In the genomic region with DNA sequence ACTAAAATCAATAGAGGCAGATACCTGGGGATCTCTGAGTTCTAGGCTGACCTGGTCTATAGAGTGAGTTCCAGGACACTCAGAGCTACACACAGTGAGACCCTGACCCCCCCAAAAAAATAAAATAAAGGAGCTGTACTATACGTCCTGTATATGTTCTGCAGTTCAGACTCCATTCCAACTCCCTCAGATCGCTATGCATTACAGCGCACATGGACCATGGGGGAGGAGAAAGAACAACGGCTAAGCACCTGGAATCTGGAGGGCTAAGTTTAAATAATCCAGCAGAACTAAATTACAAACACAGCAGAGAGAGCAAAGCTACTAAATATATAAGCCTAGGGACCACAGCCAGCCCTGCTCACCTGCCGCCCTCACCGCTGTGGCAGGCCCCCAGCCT, we compare ENCODE assay signal across 8 mouse cellular contexts. TPM values are rescaled to one million over a fixed set of nuclear protein-coding genes. Genes with fewer than 3 reads are reported as not detected.
A peak's percentile ranks its signal among the peaks of the same experiment; 100 is the strongest.
DNase-seq lines count a peak whose midpoint lies in the region; ATAC-seq lines count a peak whose summit lies in the region.
"Had no signal": no experiment of that assay in that cellular context is flagged by ENCODE, and none has a peak within 500 bp of the region (broad histone marks: within the 10 kb centered on the region; RNA-seq: fewer than 3 reads in every experiment).

No protein-coding gene starts in this region.

- H3K9me3 ChIP-seq in heart, embryonic 16.5 days (replicated peaks; ENCODE audit: control insufficient read depth, low read length): no peaks in the 10 kb centered on the region
- no peaks in the 10 kb centered on the region for H3K9me3 ChIP-seq in lung, embryonic 15.5 days
- no peaks in the 10 kb centered on the region for H3K9me3 ChIP-seq in liver, embryonic 11.5 days (ENCODE audit: control insufficient read depth, low read length)
- H3K9me3 ChIP-seq in stomach, embryonic 14.5 days (ENCODE audit: control insufficient read depth, low read depth, low read length): no peaks in the 10 kb centered on the region

- H3K27me3 ChIP-seq in heart, embryonic 16.5 days (ENCODE audit: control insufficient read depth, insufficient read depth, low read length): no peaks in the 10 kb centered on the region
- no peaks in the 10 kb centered on the region for H3K27me3 ChIP-seq in lung, embryonic 15.5 days
- H3K27me3 ChIP-seq in liver, embryonic 11.5 days (replicated peaks; ENCODE audit: control insufficient read depth, insufficient read depth, low read length): no peaks in the 10 kb centered on the region
- H3K27me3 ChIP-seq in stomach, embryonic 14.5 days (ENCODE audit: control insufficient read depth, insufficient read depth, low read length): no peaks in the 10 kb centered on the region

- H3K4me1 ChIP-seq in heart, embryonic 16.5 days (ENCODE audit: control insufficient read depth, insufficient read depth, low read length): peaks cover 44% of the 10 kb centered on the region
- peaks cover 47% of the 10 kb centered on the region for H3K4me1 ChIP-seq in lung, embryonic 15.5 days
- H3K4me1 ChIP-seq in liver, embryonic 11.5 days (replicated peaks; ENCODE audit: control insufficient read depth, insufficient read depth, low read length): peaks cover 33% of the 10 kb centered on the region
- H3K4me1 ChIP-seq in stomach, embryonic 14.5 days (ENCODE audit: control insufficient read depth, insufficient read depth, low read length): peaks cover 20% of the 10 kb centered on the region

- no peak for DNase-seq in heart, adult 11 months
- no peak for DNase-seq in lung, postnatal 4 days
- DNase-seq in liver, embryonic 11.5 days (ENCODE audit: low spot score): no peak

- peak overlapping the region; percentile 31 for H3K4me2 ChIP-seq in heart, embryonic 16.5 days (ENCODE audit: low read depth, low read length)
- 0 out of 2 replicates have a peak overlapping the region, but pooled peaks have one; percentile 0 for H3K4me2 ChIP-seq in lung, embryonic 15.5 days
- no peak overlapping the region for H3K4me2 ChIP-seq in liver, embryonic 11.5 days
- no peak overlapping the region for H3K4me2 ChIP-seq in stomach, embryonic 14.5 days (replicated peaks; ENCODE audit: low read depth, low read length)

- H3K36me3 ChIP-seq in heart, embryonic 16.5 days (ENCODE audit: control insufficient read depth, insufficient read depth): no peaks in the 10 kb centered on the region
- H3K36me3 ChIP-seq in lung, embryonic 15.5 days: no peaks in the 10 kb centered on the region
- H3K36me3 ChIP-seq in liver, embryonic 11.5 days (ENCODE audit: control insufficient read depth, insufficient read depth, low read length): no peaks in the 10 kb centered on the region
- no peaks in the 10 kb centered on the region for H3K36me3 ChIP-seq in stomach, embryonic 14.5 days (ENCODE audit: control insufficient read depth, insufficient read depth, low read length)

- H3K4me3 ChIP-seq in heart, embryonic 16.5 days (ENCODE audit: low read length): no peak overlapping the region
- no peak overlapping the region for H3K4me3 ChIP-seq in lung, embryonic 15.5 days
- H3K4me3 ChIP-seq in liver, embryonic 11.5 days (ENCODE audit: low read depth, low read length): no peak overlapping the region
- no peak overlapping the region for H3K4me3 ChIP-seq in stomach, embryonic 14.5 days (ENCODE audit: low read depth, low read length)

- peak overlapping the region; percentile 91 for H3K27ac ChIP-seq in heart, embryonic 16.5 days (ENCODE audit: low read length)
- H3K27ac ChIP-seq in lung, embryonic 15.5 days: peak overlapping the region; percentile 81
- peak overlapping the region; percentile 39; the same call in 1 of the 2 replicates for H3K27ac ChIP-seq in liver, embryonic 11.5 days (ENCODE audit: low read depth, low read length)
- H3K27ac ChIP-seq in stomach, embryonic 14.5 days (ENCODE audit: low read length): peak overlapping the region; percentile 62; the same call in 1 of the 2 replicates
- H3K27ac ChIP-seq: liver, embryonic 14.5 days had no signal

- H3K9ac ChIP-seq in heart, embryonic 16.5 days (ENCODE audit: low read length): peak overlapping the region; percentile 31; the same call in 1 of the 2 replicates
- H3K9ac ChIP-seq in lung, embryonic 15.5 days: no peak overlapping the region
- no peak overlapping the region for H3K9ac ChIP-seq in liver, embryonic 11.5 days (ENCODE audit: low read depth, low read length)
- no peak overlapping the region for H3K9ac ChIP-seq in stomach, embryonic 14.5 days (replicated peaks; ENCODE audit: low read depth, low read length)
- H3K9ac ChIP-seq: liver, embryonic 14.5 days had no signal

- no peak for ATAC-seq in heart, embryonic 16.5 days (replicated peaks; ENCODE audit: extremely low read depth, insufficient read depth, low FRiP score)
- no peak for ATAC-seq in lung, embryonic 15.5 days (ENCODE audit: borderline replicate concordance, extremely low read depth, low FRiP score, low TSS enrichment)
- ATAC-seq in liver, embryonic 11.5 days (replicated peaks; ENCODE audit: low FRiP score): no peak
- no peak for ATAC-seq in stomach, embryonic 14.5 days (ENCODE audit: insufficient number of reproducible peaks, insufficient read depth, low FRiP score, low read depth)
- no peak for ATAC-seq in megakaryocyte, adult 5-6 weeks (ENCODE audit: poor library complexity, severe bottlenecking)

- WGBS in heart, embryonic 16.5 days: 59% methylated on average over 6 of the region's 6 CpGs
- 56% methylated on average over 6 of the region's 6 CpGs for WGBS in lung, embryonic 15.5 days
- WGBS in liver, embryonic 11.5 days: 85% methylated on average over 6 of the region's 6 CpGs
- 57% methylated on average over 6 of the region's 6 CpGs for WGBS in stomach, embryonic 14.5 days

RNA-seq across cellular contexts. Expression of a gene that starts 48.0 kb away (rescaled TPM):
- polyA plus RNA-seq in heart, embryonic 16.5 days (2015; fragmentation: Nextera tagmentation; extraction: Ambion mirVana): 33.6 and 34.8 TPM in 2 replicates
- 50.7 and 53.0 TPM in 2 replicates for polyA plus RNA-seq in lung, embryonic 15.5 days (2015; fragmentation: Nextera tagmentation; extraction: Ambion mirVana)
- polyA plus RNA-seq in liver, embryonic 11.5 days (2014; fragmentation: Nextera tagmentation; extraction: Ambion mirVana): 26.8 and 27.9 TPM in 2 replicates
- 18.3 and 18.6 TPM in 2 replicates for polyA plus RNA-seq in stomach, embryonic 14.5 days (2014; fragmentation: Nextera tagmentation; extraction: Ambion mirVana)
- 21.4 and 21.9 TPM in 2 replicates for total RNA-seq in megakaryocyte, adult 5-6 weeks (2015)
- total RNA-seq in megakaryocyte, adult 5-6 weeks (2017): 19.3 and 23.3 TPM in 2 replicates

RNA-seq across cellular contexts. Expression of a gene that starts 50.6 kb away (rescaled TPM):
- 4.6 and 5.0 TPM in 2 replicates for polyA plus RNA-seq in heart, embryonic 16.5 days (2015; fragmentation: Nextera tagmentation; extraction: Ambion mirVana)
- 4.2 and 5.6 TPM in 2 replicates for polyA plus RNA-seq in lung, embryonic 15.5 days (2015; fragmentation: Nextera tagmentation; extraction: Ambion mirVana)
- 7.5 and 8.2 TPM in 2 replicates for polyA plus RNA-seq in liver, embryonic 11.5 days (2014; fragmentation: Nextera tagmentation; extraction: Ambion mirVana)
- polyA plus RNA-seq in stomach, embryonic 14.5 days (2014; fragmentation: Nextera tagmentation; extraction: Ambion mirVana): 1.8 and 2.8 TPM in 2 replicates
- 55.6 and 67.9 TPM in 2 replicates for total RNA-seq in megakaryocyte, adult 5-6 weeks (2015)
- 69.1 and 73.5 TPM in 2 replicates for total RNA-seq in megakaryocyte, adult 5-6 weeks (2017)

RNA-seq across cellular contexts. Expression of a gene that starts 55.8 kb away (rescaled TPM):
- polyA plus RNA-seq in heart, embryonic 16.5 days (2015; fragmentation: Nextera tagmentation; extraction: Ambion mirVana): 62.1 and 66.6 TPM in 2 replicates
- 76.1 and 83.6 TPM in 2 replicates for polyA plus RNA-seq in lung, embryonic 15.5 days (2015; fragmentation: Nextera tagmentation; extraction: Ambion mirVana)
- polyA plus RNA-seq in liver, embryonic 11.5 days (2014; fragmentation: Nextera tagmentation; extraction: Ambion mirVana): 57.1 and 58.6 TPM in 2 replicates
- 67.6 and 72.1 TPM in 2 replicates for polyA plus RNA-seq in stomach, embryonic 14.5 days (2014; fragmentation: Nextera tagmentation; extraction: Ambion mirVana)
- total RNA-seq in megakaryocyte, adult 5-6 weeks (2015): 20.2 and 21.8 TPM in 2 replicates
- 30.9 and 41.5 TPM in 2 replicates for total RNA-seq in megakaryocyte, adult 5-6 weeks (2017)

Comparison
In these comparisons a context has a peak if more than half of its experiments do, and no peak if none do; other contexts are left out.
1. H3K27ac ChIP-seq: peak in every context shown above with its lines; median percentile 91 in heart, embryonic 16.5 days; 81 in lung, embryonic 15.5 days; 62 in stomach, embryonic 14.5 days; 39 in liver, embryonic 11.5 days.
2. H3K4me2 ChIP-seq: peak in heart, embryonic 16.5 days (single experiment) and lung, embryonic 15.5 days (single experiment); none in liver, embryonic 11.5 days (single experiment) and stomach, embryonic 14.5 days (single experiment).